In genomic region chr1:21344253-21344652, GRCm38 (mm10) we compare ENCODE assay signal across 10 mouse cellular contexts. TPM values are rescaled to one million over a fixed set of nuclear protein-coding genes. Genes with fewer than 3 reads are reported as not detected.
DNase-seq lines count a peak whose midpoint lies in the region; ATAC-seq lines count a peak whose summit lies in the region.
"Had no signal": no experiment of that assay in that cellular context is flagged by ENCODE, and none has a peak within 500 bp of the region (broad histone marks: within the 10 kb centered on the region; RNA-seq: fewer than 3 reads in every experiment).

No protein-coding gene starts in this region.

- no peaks in the 10 kb centered on the region for H3K36me3 ChIP-seq in forebrain, embryonic 13.5 days (ENCODE audit: poor library complexity, severe bottlenecking)
- H3K36me3 ChIP-seq in forebrain, embryonic 12.5 days (replicated peaks) = no peaks in the 10 kb centered on the region
- H3K36me3 ChIP-seq in hindbrain, embryonic 14.5 days (replicated peaks; ENCODE audit: control insufficient read depth, insufficient read depth) = no peaks in the 10 kb centered on the region
- H3K36me3 ChIP-seq: heart, embryonic 15.5 days; stomach, embryonic 15.5 days had no signal

- H3K9ac ChIP-seq in forebrain, embryonic 13.5 days = no peak overlapping the region
- H3K9ac ChIP-seq in forebrain, embryonic 12.5 days = no peak overlapping the region
- H3K9ac ChIP-seq in hindbrain, embryonic 14.5 days = no peak overlapping the region
- H3K9ac ChIP-seq: heart, embryonic 15.5 days; stomach, embryonic 15.5 days had no signal

- ATAC-seq in forebrain, embryonic 13.5 days = peak; percentile 53; the same call in 1 of the 2 replicates
- no peak for ATAC-seq in forebrain, embryonic 12.5 days (ENCODE audit: low FRiP score)
- peak; percentile 92 for ATAC-seq in common myeloid progenitor, adult 5-6 weeks (replicated peaks; ENCODE audit: low read depth, poor library complexity, severe bottlenecking)
- 0 out of 2 replicates have a peak, but pooled peaks have one; percentile 60 for ATAC-seq in hindbrain, embryonic 14.5 days (ENCODE audit: low FRiP score)

- H3K9me3 ChIP-seq in forebrain, embryonic 13.5 days (replicated peaks) = no peaks in the 10 kb centered on the region
- no peaks in the 10 kb centered on the region for H3K9me3 ChIP-seq in forebrain, embryonic 12.5 days
- H3K9me3 ChIP-seq in hindbrain, embryonic 14.5 days (ENCODE audit: control insufficient read depth, low read length) = no peaks in the 10 kb centered on the region
- H3K9me3 ChIP-seq: heart, embryonic 15.5 days; stomach, embryonic 15.5 days had no signal

- 62% methylated on average over 4 of the region's 4 CpGs for WGBS in forebrain, embryonic 13.5 days
- WGBS in forebrain, embryonic 12.5 days = 65% methylated on average over 4 of the region's 4 CpGs
- 63% methylated on average over 4 of the region's 4 CpGs for WGBS in hindbrain, embryonic 14.5 days

- no peak overlapping the region for H3K27ac ChIP-seq in forebrain, embryonic 13.5 days
- H3K27ac ChIP-seq in forebrain, embryonic 12.5 days = no peak overlapping the region
- H3K27ac ChIP-seq in hindbrain, embryonic 14.5 days = no peak overlapping the region
- H3K27ac ChIP-seq: heart, embryonic 15.5 days; stomach, embryonic 15.5 days had no signal

- H3K27me3 ChIP-seq in forebrain, embryonic 13.5 days = no peaks in the 10 kb centered on the region
- no peaks in the 10 kb centered on the region for H3K27me3 ChIP-seq in forebrain, embryonic 12.5 days
- no peaks in the 10 kb centered on the region for H3K27me3 ChIP-seq in hindbrain, embryonic 14.5 days (ENCODE audit: control insufficient read depth, insufficient read depth, low read length)
- H3K27me3 ChIP-seq: heart, embryonic 15.5 days; stomach, embryonic 15.5 days had no signal

- H3K4me3 ChIP-seq in forebrain, embryonic 13.5 days = no peak overlapping the region
- no peak overlapping the region for H3K4me3 ChIP-seq in forebrain, embryonic 12.5 days (replicated peaks)
- no peak overlapping the region for H3K4me3 ChIP-seq in hindbrain, embryonic 14.5 days (replicated peaks; ENCODE audit: low read length)
- H3K4me3 ChIP-seq: heart, embryonic 15.5 days; stomach, embryonic 15.5 days had no signal

- H3K4me1 ChIP-seq in forebrain, embryonic 13.5 days = no peaks in the 10 kb centered on the region
- H3K4me1 ChIP-seq in forebrain, embryonic 12.5 days = no peaks in the 10 kb centered on the region
- no peaks in the 10 kb centered on the region for H3K4me1 ChIP-seq in hindbrain, embryonic 14.5 days (replicated peaks; ENCODE audit: control insufficient read depth, insufficient read depth, low read length)
- H3K4me1 ChIP-seq: heart, embryonic 15.5 days; stomach, embryonic 15.5 days had no signal

- peak; percentile 26 for DNase-seq in WW6 (ENCODE audit: low read depth, low spot score)
- DNase-seq in hindbrain, embryonic 14.5 days (ENCODE audit: low spot score) = peak; percentile 74
- DNase-seq in layer of hippocampus, postnatal 14 days (ENCODE audit: low spot score in 2 of 2) = peak; percentile 29 to 54
- peak; percentile 66 for DNase-seq in lung, postnatal 10 days
- peak; percentile 62 to 77 for DNase-seq in right cerebral cortex, adult 2 months (ENCODE audit: low spot score in 2 of 2)

- H3K4me2 ChIP-seq in forebrain, embryonic 13.5 days = no peak overlapping the region
- H3K4me2 ChIP-seq in forebrain, embryonic 12.5 days = no peak overlapping the region
- H3K4me2 ChIP-seq in hindbrain, embryonic 14.5 days (replicated peaks) = no peak overlapping the region
- H3K4me2 ChIP-seq: heart, embryonic 15.5 days; stomach, embryonic 15.5 days had no signal

RNA-seq across cellular contexts. Expression of gene Khdc1a, which starts 5.2 kb away (rescaled TPM):
- not detected in 2 replicates for polyA plus RNA-seq in forebrain, embryonic 13.5 days (2015; fragmentation: Nextera tagmentation; extraction: Ambion mirVana)
- polyA plus RNA-seq in forebrain, embryonic 12.5 days (2016; fragmentation: Nextera tagmentation; extraction: Ambion mirVana) = not detected in 2 replicates
- not detected in 2 replicates for total RNA-seq in common myeloid progenitor, adult 5-6 weeks (2017)
- not detected in 2 replicates for polyA plus RNA-seq in hindbrain, embryonic 14.5 days (2014; fragmentation: Nextera tagmentation; extraction: Ambion mirVana)
- total RNA-seq in layer of hippocampus, postnatal 14 days (2021) = not detected
- polyA plus RNA-seq: stomach, embryonic 15.5 days had no signal

RNA-seq across cellular contexts. Expression of gene Khdc1c, which starts 23.9 kb away (rescaled TPM):
- polyA plus RNA-seq in forebrain, embryonic 13.5 days (2015; fragmentation: Nextera tagmentation; extraction: Ambion mirVana) = not detected in 2 replicates
- polyA plus RNA-seq in forebrain, embryonic 12.5 days (2016; fragmentation: Nextera tagmentation; extraction: Ambion mirVana) = not detected in 2 replicates
- total RNA-seq in common myeloid progenitor, adult 5-6 weeks (2017) = not detected in 2 replicates
- not detected in 2 replicates for polyA plus RNA-seq in hindbrain, embryonic 14.5 days (2014; fragmentation: Nextera tagmentation; extraction: Ambion mirVana)
- total RNA-seq in layer of hippocampus, postnatal 14 days (2021) = not detected
- polyA plus RNA-seq: heart, embryonic 15.5 days; stomach, embryonic 15.5 days had no signal

RNA-seq across cellular contexts. Expression of gene Khdc1b, which starts 39.1 kb away (rescaled TPM):
- polyA plus RNA-seq in forebrain, embryonic 13.5 days (2015; fragmentation: Nextera tagmentation; extraction: Ambion mirVana) = 0.09 TPM in 1 of 2 replicates, not detected in the other
- polyA plus RNA-seq in forebrain, embryonic 12.5 days (2016; fragmentation: Nextera tagmentation; extraction: Ambion mirVana) = 0.09 TPM in 1 of 2 replicates, not detected in the other
- total RNA-seq in common myeloid progenitor, adult 5-6 weeks (2017) = not detected in 2 replicates
- polyA plus RNA-seq in hindbrain, embryonic 14.5 days (2014; fragmentation: Nextera tagmentation; extraction: Ambion mirVana) = 0.16 TPM in 1 of 2 replicates, not detected in the other
- not detected for total RNA-seq in layer of hippocampus, postnatal 14 days (2021)
